In genomic region chr6:83053136-83053960, GRCm38 (mm10) we compare ENCODE assay signal across 8 mouse cellular contexts. TPM values are rescaled to one million over a fixed set of nuclear protein-coding genes. Genes with fewer than 3 reads are reported as not detected.
DNase-seq lines count a peak whose midpoint lies in the region; ATAC-seq and TF ChIP-seq lines count a peak whose summit lies in the region.

No protein-coding gene starts in this region.

- H3K4me1 ChIP-seq in kidney, embryonic 15.5 days, result peaks cover 28% of the 10 kb centered on the region
- H3K4me1 ChIP-seq in embryonic facial prominence, embryonic 14.5 days (ENCODE audit: control insufficient read depth, insufficient read depth, low read length), result peaks cover 17% of the 10 kb centered on the region
- H3K4me1 ChIP-seq in hindbrain, postnatal 0 days (ENCODE audit: insufficient read depth, low read length), result peaks cover 18% of the 10 kb centered on the region
- peaks cover 25% of the 10 kb centered on the region for H3K4me1 ChIP-seq in liver, embryonic 16.5 days (ENCODE audit: control insufficient read depth, low read depth, low read length)
- H3K4me1 ChIP-seq in neural tube, embryonic 13.5 days (replicated peaks), result peaks cover 31% of the 10 kb centered on the region

- no peaks in the 10 kb centered on the region for H3K27me3 ChIP-seq in kidney, embryonic 15.5 days
- H3K27me3 ChIP-seq in embryonic facial prominence, embryonic 14.5 days (replicated peaks; ENCODE audit: control insufficient read depth, insufficient read depth, low read length), result no peaks in the 10 kb centered on the region
- no peaks in the 10 kb centered on the region for H3K27me3 ChIP-seq in hindbrain, postnatal 0 days (ENCODE audit: insufficient read depth, low read length)
- H3K27me3 ChIP-seq in liver, embryonic 16.5 days (ENCODE audit: control insufficient read depth, insufficient read depth, low read depth, low read length), result no peaks in the 10 kb centered on the region
- H3K27me3 ChIP-seq in neural tube, embryonic 13.5 days, result no peaks in the 10 kb centered on the region

- H3K4me3 ChIP-seq in kidney, embryonic 15.5 days (replicated peaks), result peak overlapping the region; percentile 99
- H3K4me3 ChIP-seq in embryonic facial prominence, embryonic 14.5 days (ENCODE audit: low read depth, low read length), result peak overlapping the region; percentile 94
- H3K4me3 ChIP-seq in hindbrain, postnatal 0 days (ENCODE audit: low read length), result peak overlapping the region; percentile 91
- H3K4me3 ChIP-seq in liver, embryonic 16.5 days (ENCODE audit: low read depth, low read length), result peak overlapping the region; percentile 90
- H3K4me3 ChIP-seq in neural tube, embryonic 13.5 days, result peak overlapping the region; percentile 98

- ATAC-seq in kidney, embryonic 15.5 days (replicated peaks; ENCODE audit: low FRiP score), result peak; percentile 2; the same call in 1 of the 2 replicates
- no peak for ATAC-seq in embryonic facial prominence, embryonic 14.5 days (ENCODE audit: low read depth)
- ATAC-seq in hindbrain, postnatal 0 days, result no peak
- ATAC-seq in liver, embryonic 16.5 days (ENCODE audit: low read depth), result no peak
- ATAC-seq in neural tube, embryonic 13.5 days (ENCODE audit: low read depth), result peak; percentile 7

- TF ChIP-seq CTCF in hindbrain, postnatal 0 days (IDR thresholded peaks at IDR 0.05; ENCODE audit: low read depth), result 0 out of 2 replicates have a peak, but pooled peaks have one; percentile 1

- H3K36me3 ChIP-seq in kidney, embryonic 15.5 days, result peaks cover 44% of the 10 kb centered on the region
- peaks cover 39% of the 10 kb centered on the region for H3K36me3 ChIP-seq in embryonic facial prominence, embryonic 14.5 days (ENCODE audit: control insufficient read depth, insufficient read depth, low read length)
- no peaks in the 10 kb centered on the region for H3K36me3 ChIP-seq in hindbrain, postnatal 0 days (ENCODE audit: insufficient read depth, low read length)
- peaks cover 28% of the 10 kb centered on the region for H3K36me3 ChIP-seq in liver, embryonic 16.5 days (ENCODE audit: control insufficient read depth, insufficient read depth)
- peaks cover 36% of the 10 kb centered on the region for H3K36me3 ChIP-seq in neural tube, embryonic 13.5 days

- H3K27ac ChIP-seq in kidney, embryonic 15.5 days, result peak overlapping the region; percentile 92
- H3K27ac ChIP-seq in embryonic facial prominence, embryonic 14.5 days (replicated peaks; ENCODE audit: low read depth, low read length), result peak overlapping the region; percentile 87
- H3K27ac ChIP-seq in hindbrain, postnatal 0 days, result peak overlapping the region; percentile 86
- H3K27ac ChIP-seq in liver, embryonic 16.5 days (ENCODE audit: low read length), result peak overlapping the region; percentile 93
- H3K27ac ChIP-seq in neural tube, embryonic 13.5 days (replicated peaks), result peak overlapping the region; percentile 90

- WGBS in kidney, embryonic 15.5 days, result 2% methylated on average over 26 of the region's 26 CpGs
- WGBS in embryonic facial prominence, embryonic 14.5 days, result under 1% methylated on average over 26 of the region's 26 CpGs
- 2% methylated on average over 26 of the region's 26 CpGs for WGBS in hindbrain, postnatal 0 days
- WGBS in liver, embryonic 16.5 days (ENCODE audit: insufficient replicate concordance), result 2% methylated on average over 26 of the region's 26 CpGs
- 1% methylated on average over 26 of the region's 26 CpGs for WGBS in neural tube, embryonic 13.5 days

- peak overlapping the region; percentile 94 for H3K9ac ChIP-seq in kidney, embryonic 15.5 days
- H3K9ac ChIP-seq in embryonic facial prominence, embryonic 14.5 days (ENCODE audit: low read depth, low read length), result peak overlapping the region; percentile 92
- H3K9ac ChIP-seq in hindbrain, postnatal 0 days (replicated peaks; ENCODE audit: low read length), result peak overlapping the region; percentile 89
- peak overlapping the region; percentile 92 for H3K9ac ChIP-seq in liver, embryonic 16.5 days (ENCODE audit: low read depth, low read length)
- peak overlapping the region; percentile 93 for H3K9ac ChIP-seq in neural tube, embryonic 13.5 days

- DNase-seq in kidney, adult 8-10 months, result no peak
- DNase-seq in R1 (ENCODE audit: low read depth, low spot score), result peak; percentile 52
- DNase-seq in embryonic facial prominence, embryonic 14.5 days (ENCODE audit: low spot score), result peak; percentile 66
- peak; percentile 56 for DNase-seq in hindbrain, postnatal 0 days (ENCODE audit: low spot score)
- no peak for DNase-seq in urinary bladder, postnatal 10 days (ENCODE audit: low spot score)

- H3K9me3 ChIP-seq in kidney, embryonic 15.5 days (replicated peaks), result no peaks in the 10 kb centered on the region
- H3K9me3 ChIP-seq in embryonic facial prominence, embryonic 14.5 days (ENCODE audit: control insufficient read depth, low read length), result no peaks in the 10 kb centered on the region
- H3K9me3 ChIP-seq in hindbrain, postnatal 0 days (ENCODE audit: low read length), result no peaks in the 10 kb centered on the region
- H3K9me3 ChIP-seq in liver, embryonic 16.5 days (replicated peaks; ENCODE audit: control insufficient read depth, low read length), result no peaks in the 10 kb centered on the region
- no peaks in the 10 kb centered on the region for H3K9me3 ChIP-seq in neural tube, embryonic 13.5 days

- peak overlapping the region; percentile 93 for H3K4me2 ChIP-seq in kidney, embryonic 15.5 days
- peak overlapping the region; percentile 82 for H3K4me2 ChIP-seq in embryonic facial prominence, embryonic 14.5 days (ENCODE audit: low read depth, low read length)
- H3K4me2 ChIP-seq in hindbrain, postnatal 0 days (ENCODE audit: low read depth, low read length), result peak overlapping the region; percentile 90
- H3K4me2 ChIP-seq in liver, embryonic 16.5 days (ENCODE audit: low read depth, low read length), result peak overlapping the region; percentile 96
- peak overlapping the region; percentile 81 for H3K4me2 ChIP-seq in neural tube, embryonic 13.5 days

RNA-seq across cellular contexts. Expression of gene Aup1, which starts 1.0 kb away (rescaled TPM):
- polyA plus RNA-seq in kidney, embryonic 15.5 days (2015; fragmentation: Nextera tagmentation; extraction: Ambion mirVana), result 196 and 221 TPM in 2 replicates
- polyA plus RNA-seq in embryonic facial prominence, embryonic 14.5 days (2014; fragmentation: Nextera tagmentation; extraction: Ambion mirVana), result 118 and 121 TPM in 2 replicates
- 185 and 219 TPM in 2 replicates for total RNA-seq in hindbrain, postnatal 0 days (2014; rRNA removed)
- 136 and 148 TPM in 2 replicates for polyA plus RNA-seq in hindbrain, postnatal 0 days (2015; fragmentation: Nextera tagmentation; extraction: Ambion mirVana)
- polyA plus RNA-seq in liver, embryonic 16.5 days (2015; fragmentation: Nextera tagmentation; extraction: Ambion mirVana), result 180 and 190 TPM in 2 replicates
- polyA plus RNA-seq in neural tube, embryonic 13.5 days (2015; fragmentation: Nextera tagmentation; extraction: Ambion mirVana), result 169 and 179 TPM in 2 replicates

RNA-seq across cellular contexts. Expression of gene Htra2, which starts 1.7 kb away (rescaled TPM):
- polyA plus RNA-seq in kidney, embryonic 15.5 days (2015; fragmentation: Nextera tagmentation; extraction: Ambion mirVana), result 83.9 and 87.5 TPM in 2 replicates
- polyA plus RNA-seq in embryonic facial prominence, embryonic 14.5 days (2014; fragmentation: Nextera tagmentation; extraction: Ambion mirVana), result 43.0 and 46.3 TPM in 2 replicates
- 48.4 and 54.2 TPM in 2 replicates for total RNA-seq in hindbrain, postnatal 0 days (2014; rRNA removed)
- 82.9 and 88.2 TPM in 2 replicates for polyA plus RNA-seq in hindbrain, postnatal 0 days (2015; fragmentation: Nextera tagmentation; extraction: Ambion mirVana)
- polyA plus RNA-seq in liver, embryonic 16.5 days (2015; fragmentation: Nextera tagmentation; extraction: Ambion mirVana), result 72.0 and 72.4 TPM in 2 replicates
- 70.1 and 72.8 TPM in 2 replicates for polyA plus RNA-seq in neural tube, embryonic 13.5 days (2015; fragmentation: Nextera tagmentation; extraction: Ambion mirVana)

RNA-seq across cellular contexts. Expression of gene Dqx1, which starts 4.3 kb away (rescaled TPM):
- polyA plus RNA-seq in kidney, embryonic 15.5 days (2015; fragmentation: Nextera tagmentation; extraction: Ambion mirVana), result 3.1 and 4.0 TPM in 2 replicates
- polyA plus RNA-seq in embryonic facial prominence, embryonic 14.5 days (2014; fragmentation: Nextera tagmentation; extraction: Ambion mirVana), result 0.65 and 0.67 TPM in 2 replicates
- total RNA-seq in hindbrain, postnatal 0 days (2014; rRNA removed), result 0.50 TPM in 1 of 2 replicates, not detected in the other
- 0.36 and 0.42 TPM in 2 replicates for polyA plus RNA-seq in hindbrain, postnatal 0 days (2015; fragmentation: Nextera tagmentation; extraction: Ambion mirVana)
- polyA plus RNA-seq in liver, embryonic 16.5 days (2015; fragmentation: Nextera tagmentation; extraction: Ambion mirVana), result 9.0 and 9.3 TPM in 2 replicates
- polyA plus RNA-seq in neural tube, embryonic 13.5 days (2015; fragmentation: Nextera tagmentation; extraction: Ambion mirVana), result 0.77 and 1.0 TPM in 2 replicates

RNA-seq across cellular contexts. Expression of gene Tlx2, which starts 16.7 kb away (rescaled TPM):
- 0.69 and 3.6 TPM in 2 replicates for polyA plus RNA-seq in kidney, embryonic 15.5 days (2015; fragmentation: Nextera tagmentation; extraction: Ambion mirVana)
- 2.9 and 3.4 TPM in 2 replicates for polyA plus RNA-seq in embryonic facial prominence, embryonic 14.5 days (2014; fragmentation: Nextera tagmentation; extraction: Ambion mirVana)
- total RNA-seq in hindbrain, postnatal 0 days (2014; rRNA removed), result 0.54 TPM in 1 of 2 replicates, not detected in the other
- not detected in 2 replicates for polyA plus RNA-seq in hindbrain, postnatal 0 days (2015; fragmentation: Nextera tagmentation; extraction: Ambion mirVana)
- polyA plus RNA-seq in liver, embryonic 16.5 days (2015; fragmentation: Nextera tagmentation; extraction: Ambion mirVana), result not detected in 2 replicates
- polyA plus RNA-seq in neural tube, embryonic 13.5 days (2015; fragmentation: Nextera tagmentation; extraction: Ambion mirVana), result 13.3 and 16.1 TPM in 2 replicates

RNA-seq across cellular contexts. Expression of gene Loxl3, which starts 19.4 kb away (rescaled TPM):
- 18.0 and 21.6 TPM in 2 replicates for polyA plus RNA-seq in kidney, embryonic 15.5 days (2015; fragmentation: Nextera tagmentation; extraction: Ambion mirVana)
- 19.7 and 21.4 TPM in 2 replicates for polyA plus RNA-seq in embryonic facial prominence, embryonic 14.5 days (2014; fragmentation: Nextera tagmentation; extraction: Ambion mirVana)
- 4.6 and 6.1 TPM in 2 replicates for total RNA-seq in hindbrain, postnatal 0 days (2014; rRNA removed)
- 5.4 and 5.6 TPM in 2 replicates for polyA plus RNA-seq in hindbrain, postnatal 0 days (2015; fragmentation: Nextera tagmentation; extraction: Ambion mirVana)
- 1.9 and 2.1 TPM in 2 replicates for polyA plus RNA-seq in liver, embryonic 16.5 days (2015; fragmentation: Nextera tagmentation; extraction: Ambion mirVana)
- 7.9 and 10.4 TPM in 2 replicates for polyA plus RNA-seq in neural tube, embryonic 13.5 days (2015; fragmentation: Nextera tagmentation; extraction: Ambion mirVana)

Comparison
In these comparisons a context has a peak if more than half of its experiments do, and no peak if none do; other contexts are left out.
1. ATAC-seq: peak in kidney, embryonic 15.5 days (single experiment) and neural tube, embryonic 13.5 days (single experiment); none in embryonic facial prominence, embryonic 14.5 days (single experiment), hindbrain, postnatal 0 days (single experiment) and liver, embryonic 16.5 days (single experiment).
2. DNase-seq: peak in R1 (single experiment), embryonic facial prominence, embryonic 14.5 days (single experiment) and hindbrain, postnatal 0 days (single experiment); none in kidney, adult 8-10 months (0 of 2) and urinary bladder, postnatal 10 days (single experiment).
3. Peak in every context shown above with its lines, with median percentiles within 50 percentile points of each other: H3K27ac ChIP-seq, H3K4me2 ChIP-seq, H3K4me3 ChIP-seq and H3K9ac ChIP-seq.